Mouse (Mus musculus) erythroblast, embryonic 14.5 days (primary cell): ENCODE measurements around the gene Lrrc4.

Experiments
- GATA1 ChIP-seq: IDR thresholded peaks from 2 replicates; pipeline ENCODE4 v1.6.1; 2012; ENCODE audit warnings: low read length, inconsistent platforms, mixed read lengths
- TAL1 ChIP-seq: IDR thresholded peaks from 3 replicates; pipeline ENCODE4 v1.6.1; 2012; ENCODE audit warnings: low read length, inconsistent platforms, mixed read lengths

DNA sequence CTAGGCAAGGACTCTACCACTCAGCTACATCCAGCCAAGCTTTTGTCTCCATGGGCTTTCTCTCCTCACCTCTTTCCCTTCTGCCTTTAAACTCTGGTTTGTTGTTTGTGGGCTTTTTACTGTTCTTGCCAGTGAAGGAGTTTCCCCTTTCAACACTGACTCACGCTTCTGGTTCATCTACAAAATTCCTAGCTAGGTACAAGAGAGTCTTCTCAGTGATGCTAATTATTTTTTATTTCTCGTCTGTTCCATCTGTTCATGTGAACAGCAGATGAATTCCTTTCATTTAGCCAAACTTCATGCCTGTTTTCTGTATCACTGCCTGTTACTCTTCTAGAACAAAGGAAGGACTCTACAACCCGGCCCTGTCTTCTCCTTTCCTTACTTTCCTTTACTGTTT, 215.6 kb downstream of the Lrrc4 start:
- no peak for TF ChIP-seq GATA1
- no peak for TF ChIP-seq TAL1
